Mouse (Mus musculus) intestine, postnatal 0 days (tissue): Measurements from ENCODE around the gene Jph4. TPM values are rescaled to one million over a fixed set of nuclear protein-coding genes. Genes with fewer than 3 reads are reported as not detected.

Experiments used
- ATAC-seq: fragments of 200-750 bp; cut with Nextera tagmentation; 2 replicates; pipeline ENCODE4 v1.8.0; 2017; ENCODE audit warnings: mild to moderate bottlenecking, moderate TSS enrichment, moderate library complexity
- H3K27ac ChIP-seq: fragments of 300-500 bp; sonication (generic); 2 replicates; pipeline ENCODE4 v1.5.1; 2014; ENCODE audit warnings: mild to moderate bottlenecking, low read depth, low read length, moderate library complexity
- H3K27me3 ChIP-seq: fragments of 300-500 bp; sonication (generic); replicated peaks from 2 replicates; pipeline ENCODE4 v1.6.1; 2014; ENCODE audit warnings: low read length, mixed read lengths; ENCODE audit not compliant: control insufficient read depth, insufficient read depth
- H3K36me3 ChIP-seq: fragments of 300-500 bp; sonication (generic); 2 replicates; pipeline ENCODE4 v1.6.1; 2014; ENCODE audit warnings: mild to moderate bottlenecking, moderate library complexity; ENCODE audit not compliant: control insufficient read depth, insufficient read depth
- H3K4me1 ChIP-seq: fragments of 300-500 bp; sonication (generic); replicated peaks from 2 replicates; pipeline ENCODE4 v1.6.1; 2014; ENCODE audit warnings: antibody characterized with exemption, low read length, mixed read lengths; ENCODE audit not compliant: control insufficient read depth, insufficient read depth
- H3K4me2 ChIP-seq: fragments of 300-500 bp; sonication (generic); replicated peaks from 2 replicates; pipeline ENCODE4 v1.6.1; 2014; ENCODE audit warnings: low read depth, mild to moderate bottlenecking, moderate library complexity
- H3K4me3 ChIP-seq: fragments of 300-500 bp; sonication (generic); 2 replicates; pipeline ENCODE4 v1.5.1; 2014; ENCODE audit warnings: low read depth, low read length
- H3K9ac ChIP-seq: fragments of 300-500 bp; sonication (generic); 2 replicates; pipeline ENCODE4 v1.6.1; 2014; ENCODE audit warnings: mild to moderate bottlenecking, low read depth, low read length
- H3K9me3 ChIP-seq: fragments of 300-500 bp; sonication (generic); 2 replicates; pipeline ENCODE4 v1.6.1; 2016; ENCODE audit warnings: mixed run types; ENCODE audit not compliant: control insufficient read depth
- CTCF ChIP-seq: sonication (generic); IDR thresholded peaks from 2 replicates; pipeline ENCODE4 v1.5.1; 2016; ENCODE audit warnings: low read depth, mild to moderate bottlenecking, control low read depth, antibody characterized with exemption, moderate library complexity
- WGBS: fragments of 180-500 bp; shearing (Covaris S2); extraction: QIAGEN DNeasy Blood & Tissue Kit; methylation state at CpG from one replicate; pipeline ENCODE4 v1.1.7; 2014; 5-methylcytosine and 5-hydroxymethylcytosine counted together
- polyA plus RNA-seq: library from polyadenylated mRNA; unstranded; fragments of >200 nt; fragmentation: Nextera tagmentation; extraction: Ambion mirVana; gene quantifications from 2 replicates; pipeline ENCODE4 v1.2.1, GENCODE M21; 2015

Jph4 gene
- polyA plus RNA-seq, 1 experiment from 2014 or later, result 0.90 TPM

DNA sequence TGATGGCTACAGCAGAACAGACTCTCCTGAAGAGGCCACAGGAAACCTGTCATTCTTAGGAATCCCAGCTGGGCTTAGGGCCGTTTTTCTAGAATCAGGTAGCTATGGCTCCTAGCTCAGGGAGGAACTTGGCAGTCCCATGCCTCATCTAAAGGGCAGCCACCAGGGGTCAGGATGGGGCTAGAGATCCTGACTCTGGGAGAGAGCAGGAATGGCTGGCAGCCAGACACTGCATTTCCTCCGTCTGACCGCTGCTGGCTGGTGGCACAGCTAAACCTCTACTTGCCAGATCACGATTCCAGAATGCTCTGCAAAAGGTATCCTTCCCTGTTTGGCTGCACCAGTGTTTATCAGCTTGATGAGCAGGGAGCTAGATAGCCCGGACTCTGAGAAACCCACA lies 5.2 kb upstream of the Jph4 start:
- Histone ChIP-seq H3K27me3 (peaks cover 5% of the 10 kb centered on the region; the same call in 1 of the 2 replicates), H3K36me3 (no peaks in the 10 kb centered on the region), H3K9ac (no peak overlapping the region), H3K4me3 (no peak overlapping the region), H3K9me3 (no peaks in the 10 kb centered on the region), H3K27ac (no peak overlapping the region), H3K4me1 (no peaks in the 10 kb centered on the region), H3K4me2 (peak overlapping the region; percentile 37)
- WGBS, result 7% methylated on average over 5 of the region's 5 CpGs
- peak; percentile 85 for ATAC-seq
- TF ChIP-seq CTCF, result peak; percentile 92

GRCm38 (mm10) chr14:55119421-55120134 lies 2.8 kb upstream of the Jph4 start:
- peaks cover 25% of the 10 kb centered on the region for H3K27me3 ChIP-seq
- peak; percentile 53 for TF ChIP-seq CTCF
- no peak overlapping the region for H3K4me3 ChIP-seq
- no peaks in the 10 kb centered on the region for H3K36me3 ChIP-seq
- H3K9me3 ChIP-seq, result no peaks in the 10 kb centered on the region
- H3K4me1 ChIP-seq, result 0 out of 2 replicates have a peak, but pooled peaks cover 5% of the 10 kb centered on the region
- ATAC-seq, result no peak
- H3K27ac ChIP-seq, result no peak overlapping the region
- H3K9ac ChIP-seq, result no peak overlapping the region
- no peak overlapping the region for H3K4me2 ChIP-seq
- WGBS, result 70% methylated on average over 4 of the region's 4 CpGs

DNA sequence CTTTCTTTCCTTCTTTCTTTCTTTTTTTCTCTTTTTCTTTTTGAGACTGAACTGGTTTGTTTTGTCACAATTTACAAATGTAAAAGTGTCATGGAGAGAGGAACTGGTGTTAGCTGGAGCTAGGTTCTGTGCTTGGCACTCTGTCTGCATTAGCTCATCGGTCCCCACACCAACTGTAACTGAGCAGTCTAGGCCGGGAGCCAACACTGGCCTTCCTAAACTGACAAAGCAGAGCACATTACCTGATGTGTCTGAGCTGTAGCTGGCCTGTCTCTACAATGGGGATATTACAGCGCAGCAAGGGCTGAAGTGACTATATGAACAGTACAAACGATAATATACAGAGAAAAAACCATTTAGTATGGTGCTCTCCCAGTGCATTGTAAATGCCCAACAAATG lies 2.1 kb upstream of the Jph4 start:
- no peak overlapping the region for H3K4me2 ChIP-seq
- H3K9ac ChIP-seq, result no peak overlapping the region
- H3K4me3 ChIP-seq, result no peak overlapping the region
- WGBS, result 73% methylated on average over 4 of the region's 4 CpGs
- H3K27ac ChIP-seq, result no peak overlapping the region
- ATAC-seq, result no peak
- H3K9me3 ChIP-seq, result no peaks in the 10 kb centered on the region
- TF ChIP-seq CTCF, result no peak
- 0 out of 2 replicates have a peak, but pooled peaks cover 9% of the 10 kb centered on the region for H3K4me1 ChIP-seq
- peaks cover 31% of the 10 kb centered on the region for H3K27me3 ChIP-seq
- no peaks in the 10 kb centered on the region for H3K36me3 ChIP-seq

DNA sequence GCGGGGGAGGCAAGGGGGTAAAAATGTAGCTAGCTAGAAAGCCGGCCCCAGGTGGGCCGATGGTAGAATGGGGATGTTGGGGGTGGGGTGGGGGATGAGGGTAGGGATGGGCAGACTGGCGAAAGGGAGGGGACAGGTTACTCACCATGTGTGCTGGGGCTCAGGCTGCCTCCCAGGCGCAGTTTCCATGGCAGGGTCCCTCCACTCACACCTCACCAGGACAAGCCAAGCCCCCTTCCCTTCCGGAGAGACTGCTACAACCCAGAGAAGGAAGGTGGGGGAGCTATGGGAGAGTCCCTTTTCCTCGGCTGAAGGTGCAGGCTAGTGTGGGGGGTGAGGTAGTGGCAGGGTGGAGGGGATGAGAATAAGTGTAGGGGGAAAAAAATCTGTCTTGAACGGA lies 889 bp downstream of the Jph4 start:
- no peak for TF ChIP-seq CTCF
- peak overlapping the region; percentile 95 for H3K4me2 ChIP-seq
- no peaks in the 10 kb centered on the region for H3K9me3 ChIP-seq
- peaks cover 41% of the 10 kb centered on the region for H3K27me3 ChIP-seq
- no peak overlapping the region for H3K9ac ChIP-seq
- 4% methylated on average over 8 of the region's 8 CpGs for WGBS
- H3K27ac ChIP-seq, result no peak overlapping the region
- peak overlapping the region; percentile 51 for H3K4me3 ChIP-seq
- 0 out of 2 replicates have a peak, but pooled peaks cover 9% of the 10 kb centered on the region for H3K4me1 ChIP-seq
- ATAC-seq, result peak; percentile 28; the same call in 1 of the 2 replicates
- H3K36me3 ChIP-seq, result no peaks in the 10 kb centered on the region

DNA sequence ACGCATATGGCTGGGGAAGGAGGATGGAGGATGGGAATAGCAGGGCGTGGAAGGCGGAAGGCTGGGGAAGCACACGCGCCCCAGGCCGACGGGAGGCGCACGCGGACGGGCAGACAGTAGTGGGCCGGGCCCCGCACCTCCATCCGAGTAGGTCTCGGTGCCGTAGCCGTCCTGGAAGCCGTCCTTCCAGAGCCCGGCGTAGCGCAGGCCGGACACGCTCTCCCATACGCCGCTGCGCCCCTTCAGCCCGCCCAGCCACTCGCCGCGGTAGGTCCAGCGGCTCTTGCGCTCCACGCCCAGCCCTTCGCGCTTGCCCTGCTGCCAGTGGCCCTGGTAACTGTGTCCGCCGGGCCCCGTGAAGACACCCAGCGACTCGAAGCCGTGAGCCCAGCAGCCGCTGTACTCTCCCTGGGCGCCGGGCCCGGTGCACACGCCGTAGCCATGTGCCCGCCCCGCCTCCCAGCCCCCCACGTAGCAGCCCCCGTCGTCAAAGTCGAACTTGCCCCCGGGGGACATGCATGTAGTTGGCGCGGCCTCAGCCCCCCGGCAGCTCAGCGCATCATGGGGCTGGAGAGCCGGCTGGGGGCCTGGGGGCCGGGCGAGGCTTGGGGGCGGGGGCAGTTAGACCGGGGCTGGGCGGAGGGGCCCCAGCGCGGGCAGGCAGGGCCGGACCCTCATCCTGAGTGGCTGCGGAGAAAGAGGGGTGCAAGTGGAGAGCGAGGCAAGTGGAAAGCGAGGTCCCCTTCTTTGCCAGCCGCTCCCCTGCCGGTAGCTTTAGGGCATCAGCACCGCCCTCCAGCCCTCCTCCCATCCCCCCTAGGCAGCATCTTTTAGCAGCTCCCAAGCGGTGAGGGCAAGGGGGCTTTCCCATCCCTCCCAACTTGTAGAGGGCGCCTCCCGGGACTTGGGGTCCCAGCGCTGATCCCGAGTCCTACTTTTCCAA lies 1.7 kb downstream of the Jph4 start:
- H3K4me2 ChIP-seq, result peak overlapping the region; percentile 95
- no peaks in the 10 kb centered on the region for H3K9me3 ChIP-seq
- H3K27ac ChIP-seq, result no peak overlapping the region
- H3K4me1 ChIP-seq, result 0 out of 2 replicates have a peak, but pooled peaks cover 9% of the 10 kb centered on the region
- ATAC-seq, result peak; percentile 55
- H3K36me3 ChIP-seq, result no peaks in the 10 kb centered on the region
- TF ChIP-seq CTCF, result peak; percentile 66
- WGBS, result 2% methylated on average over 54 of the region's 78 CpGs
- H3K9ac ChIP-seq, result peak overlapping the region; percentile 51
- peaks cover 41% of the 10 kb centered on the region for H3K27me3 ChIP-seq
- H3K4me3 ChIP-seq, result peak overlapping the region; percentile 51
